Mouse (Mus musculus) ES-E14 (cell line): ENCODE data around the gene Hbp1.

Experiments
- CHD2 ChIP-seq: IDR thresholded peaks from 2 replicates; pipeline ENCODE4 v1.6.1; 2014; ENCODE audit warnings: mild to moderate bottlenecking, low read depth, low read length, inconsistent platforms
- HCFC1 ChIP-seq: IDR thresholded peaks from 2 replicates; pipeline ENCODE4 v1.6.1; 2012; ENCODE audit warnings: low read length, inconsistent platforms, borderline replicate concordance; ENCODE audit not compliant: insufficient read depth
- MAFK ChIP-seq: IDR thresholded peaks from 2 replicates; pipeline ENCODE4 v1.6.1; 2014; ENCODE audit warnings: mild to moderate bottlenecking, low read depth, low read length, inconsistent platforms; ENCODE audit not compliant: insufficient read depth
- ZC3H11A ChIP-seq: IDR thresholded peaks from 2 replicates; pipeline ENCODE4 v1.6.1; 2012; ENCODE audit warnings: low read depth, mild to moderate bottlenecking, inconsistent platforms, low read length, borderline replicate concordance

DNA sequence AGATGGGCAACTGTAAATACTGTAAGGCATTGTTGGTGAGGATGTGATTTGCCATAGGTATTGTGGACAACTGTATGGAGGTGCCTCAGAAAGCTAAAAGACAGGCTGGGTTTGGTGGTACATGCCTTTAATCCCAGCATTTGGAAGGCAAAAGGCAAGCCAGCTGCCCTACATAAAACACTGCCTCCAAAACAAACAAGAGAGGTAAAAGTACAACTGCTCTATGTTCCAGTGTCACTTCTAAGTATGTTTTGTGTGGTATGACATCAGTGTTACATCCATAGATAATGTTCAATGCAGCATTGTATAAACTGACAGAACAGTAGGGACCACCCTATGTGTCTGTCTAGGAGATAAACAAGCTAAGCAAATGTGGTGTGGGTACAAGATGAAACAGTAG, 58.3 kb downstream of the Hbp1 start:
- TF ChIP-seq HCFC1 (no peak), CHD2 (no peak), MAFK (no peak), ZC3H11A (no peak)
